Mouse (Mus musculus) brain, embryonic 18.5 days (tissue): ENCODE results near the gene Usp8.

Experiments
- DNase-seq: peaks from one replicate; pipeline ENCODE4 v3.0.0-alpha.2; 2012; ENCODE audit warnings: low read depth, low spot score

The Usp8 gene

DNA sequence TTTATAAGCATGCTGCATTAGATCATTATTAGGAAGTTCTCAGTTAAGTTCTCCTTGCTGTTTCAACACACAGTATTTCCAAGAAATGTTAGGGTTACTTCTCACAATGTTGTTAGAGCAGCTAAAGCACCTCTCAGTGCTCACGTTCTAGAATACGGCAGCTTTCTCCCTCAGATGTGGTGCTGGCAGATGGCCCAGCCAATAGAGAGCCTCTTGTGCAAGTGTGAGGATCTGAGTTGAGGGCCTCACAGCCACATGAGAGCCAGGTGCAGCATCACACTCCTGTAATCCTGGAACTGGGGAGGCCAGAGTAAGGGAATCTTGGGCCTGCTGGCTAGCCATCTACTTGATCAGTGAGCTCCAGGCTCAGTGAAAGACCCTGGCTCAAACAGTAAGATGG, 33.2 kb downstream of the Usp8 start:
- DNase-seq, result no peak

DNA sequence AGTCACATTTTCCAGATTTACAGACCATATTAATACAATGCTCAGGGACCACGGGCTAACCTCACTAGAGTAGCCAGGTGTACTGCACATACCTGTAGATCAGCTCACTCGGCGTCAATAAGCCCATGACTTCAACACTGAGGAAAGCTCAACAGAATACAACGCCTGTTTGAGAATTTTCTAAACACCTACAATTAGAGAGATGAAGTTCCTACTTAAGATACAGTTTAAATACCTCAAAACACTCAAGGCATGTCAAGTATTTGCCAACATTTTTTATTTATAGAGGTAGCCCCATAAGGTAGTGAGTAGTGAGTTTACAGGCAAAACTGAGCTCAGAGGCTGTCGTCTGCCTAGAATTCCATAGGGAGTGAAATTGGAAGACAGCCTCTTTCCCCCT, 36.3 kb downstream of the Usp8 start:
- DNase-seq, result no peak

DNA sequence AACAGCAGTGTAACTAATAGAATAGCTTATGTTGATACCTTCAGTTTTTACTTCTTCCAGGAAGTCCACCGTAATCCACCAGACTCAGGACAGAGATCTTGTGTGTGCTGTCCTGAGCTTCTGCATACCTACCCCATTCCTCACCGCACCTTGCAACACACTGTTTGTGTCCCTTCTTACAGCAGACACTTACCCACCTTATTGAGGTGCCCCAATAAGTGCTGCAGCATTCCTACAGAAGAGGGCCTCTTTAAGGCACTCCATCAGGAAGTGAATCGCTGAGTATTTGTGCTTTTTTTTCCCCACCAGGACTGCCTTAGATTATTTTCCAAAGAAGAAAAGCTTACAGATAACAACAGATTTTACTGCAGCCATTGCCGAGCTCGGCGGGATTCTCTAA, 48.5 kb downstream of the Usp8 start:
- no peak for DNase-seq

DNA sequence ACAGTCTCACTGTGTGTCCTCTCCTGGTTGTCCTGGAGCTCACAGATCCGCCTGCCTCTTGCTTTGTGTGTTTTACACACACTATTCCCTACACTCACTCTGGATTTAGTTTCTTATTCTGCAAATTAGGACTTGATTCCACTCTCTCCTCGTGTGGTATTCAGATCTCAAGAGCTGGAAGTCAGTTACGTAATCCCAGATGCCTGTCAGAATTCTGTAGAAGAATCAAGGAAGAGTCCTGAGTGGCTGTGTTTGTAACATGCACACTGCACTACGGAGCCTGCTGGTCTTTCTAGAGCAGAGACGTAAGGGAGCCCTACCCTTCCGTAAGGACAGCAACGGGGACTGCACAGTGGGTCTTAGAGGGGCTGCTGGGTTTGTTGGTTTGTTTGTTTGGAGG, 52.2 kb downstream of the Usp8 start:
- DNase-seq, result no peak

DNA sequence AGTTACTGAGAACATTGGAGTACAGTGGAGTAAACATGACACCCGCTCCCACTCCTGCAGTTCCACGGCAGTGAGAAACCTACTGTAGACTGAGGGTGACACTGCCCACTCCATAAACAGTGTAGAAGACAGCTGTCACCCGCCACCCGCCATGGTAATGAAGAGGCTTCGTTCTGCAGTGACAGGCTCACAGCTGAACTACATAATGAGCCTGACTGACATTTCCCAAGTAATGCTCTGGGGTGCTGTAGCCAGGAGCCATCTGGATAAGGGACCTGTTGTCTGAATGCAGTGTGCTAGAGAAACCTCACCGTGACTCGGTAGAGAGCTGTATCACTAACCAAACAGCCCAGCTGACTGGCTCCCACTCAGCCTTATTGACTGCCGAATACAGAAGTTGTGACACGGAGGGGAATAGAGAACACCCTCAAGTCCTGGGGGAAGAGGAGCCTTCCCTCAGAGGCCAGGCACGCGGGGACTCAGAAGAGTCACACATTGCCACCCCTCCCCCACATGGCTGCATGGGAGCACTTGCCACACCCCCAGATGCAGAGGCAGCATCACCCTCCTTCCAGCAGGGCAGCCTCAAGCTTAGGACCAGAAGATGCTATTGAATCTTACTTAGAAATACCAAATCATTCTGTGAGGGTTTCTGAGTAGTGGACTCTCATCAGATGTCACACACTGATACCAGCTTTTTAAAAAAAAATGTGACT, 58.9 kb downstream of the Usp8 start:
- peak; percentile 4 for DNase-seq

DNA sequence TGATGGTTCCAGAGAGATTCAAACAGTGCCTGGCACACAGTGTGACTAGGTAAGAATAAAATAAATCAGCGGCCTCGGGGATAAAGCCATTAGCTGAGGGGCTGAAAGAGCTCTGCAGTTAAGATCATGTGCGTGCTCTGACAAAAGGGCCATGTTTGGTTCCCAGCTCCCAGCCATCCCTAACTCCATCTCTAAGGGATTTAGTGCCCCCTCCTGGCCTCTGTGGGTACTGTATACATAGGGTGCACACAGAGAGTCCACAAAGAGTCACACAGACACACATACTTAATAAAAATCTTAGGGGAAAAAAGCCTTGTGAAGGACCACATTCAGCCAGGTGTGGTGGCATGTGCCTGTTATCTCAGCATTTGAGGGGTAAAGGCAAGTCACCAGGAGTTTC, 60.5 kb downstream of the Usp8 start:
- no peak for DNase-seq

DNA sequence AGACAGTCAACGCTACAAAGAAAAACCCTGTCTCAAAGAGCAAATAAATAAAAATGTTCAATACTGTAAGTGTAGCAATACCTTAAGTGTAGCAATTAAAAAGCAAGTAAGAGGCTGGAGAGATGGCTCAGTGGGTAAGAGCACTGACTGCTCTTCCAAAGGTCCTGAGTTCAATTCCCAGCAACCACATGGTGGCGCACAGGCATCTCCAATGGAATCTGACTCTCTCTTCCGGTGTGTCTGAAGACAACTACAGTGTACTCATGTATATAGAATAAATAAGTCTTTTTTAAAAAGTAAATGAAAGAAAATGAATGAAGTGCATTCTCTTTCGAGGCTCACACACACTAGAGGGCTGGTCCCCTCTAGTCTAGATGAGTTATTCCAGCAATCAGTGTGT, 61.1 kb downstream of the Usp8 start:
- no peak for DNase-seq

DNA sequence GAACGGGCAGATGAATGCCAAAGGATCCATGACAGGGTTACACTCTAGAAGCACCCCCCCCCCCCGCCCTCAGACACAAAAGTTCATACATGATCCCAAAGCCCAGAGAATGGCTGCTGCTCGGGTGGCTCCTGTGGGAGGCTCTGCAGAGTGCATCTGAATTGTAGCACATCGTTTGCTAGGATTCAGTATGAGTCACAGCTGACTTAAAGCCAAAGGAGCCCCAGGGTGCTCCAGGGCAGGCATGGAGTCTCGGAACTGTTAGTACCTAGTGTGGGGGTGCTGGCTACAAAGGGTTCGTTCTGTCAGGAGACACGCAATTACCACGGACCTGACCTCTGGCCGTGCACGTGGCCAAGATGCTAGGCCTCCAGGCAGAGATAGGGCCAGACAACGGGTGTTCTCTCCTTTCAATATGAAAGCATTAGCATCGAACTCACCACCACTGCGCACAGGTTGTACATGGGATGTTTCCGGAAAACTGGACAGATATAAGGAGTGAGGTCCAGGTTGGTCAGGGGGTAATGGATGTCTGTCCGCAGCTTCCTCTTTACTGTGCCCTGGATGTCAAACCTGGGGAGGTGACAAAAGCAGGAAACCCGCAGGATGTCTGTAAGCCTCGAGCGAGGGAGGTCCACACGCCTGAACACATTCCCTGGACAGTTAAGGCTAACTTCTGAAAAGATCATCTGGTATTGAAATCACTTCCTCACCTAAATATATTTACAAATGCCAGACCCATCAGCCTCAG, 62.5 kb downstream of the Usp8 start:
- no peak for DNase-seq

DNA sequence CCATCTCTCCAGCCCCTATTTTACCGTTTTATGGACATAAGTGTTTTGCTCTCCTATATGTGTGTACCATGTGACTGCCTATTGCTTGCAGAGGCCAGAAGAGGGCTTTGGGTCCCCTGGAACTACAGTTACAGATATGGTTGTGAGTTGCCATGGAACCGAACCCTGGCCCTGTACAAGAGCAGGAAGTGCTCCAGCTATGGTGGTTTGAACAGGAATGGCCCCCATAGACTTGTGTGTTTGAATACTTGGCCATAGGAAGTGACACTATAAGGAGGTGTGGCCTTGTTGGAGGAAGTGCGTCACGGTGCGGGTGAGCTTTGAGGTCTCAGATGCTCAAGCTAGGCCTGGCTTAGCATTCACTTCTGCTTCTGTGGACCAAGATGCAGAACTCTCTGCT, 65.1 kb downstream of the Usp8 start:
- no peak for DNase-seq

DNA sequence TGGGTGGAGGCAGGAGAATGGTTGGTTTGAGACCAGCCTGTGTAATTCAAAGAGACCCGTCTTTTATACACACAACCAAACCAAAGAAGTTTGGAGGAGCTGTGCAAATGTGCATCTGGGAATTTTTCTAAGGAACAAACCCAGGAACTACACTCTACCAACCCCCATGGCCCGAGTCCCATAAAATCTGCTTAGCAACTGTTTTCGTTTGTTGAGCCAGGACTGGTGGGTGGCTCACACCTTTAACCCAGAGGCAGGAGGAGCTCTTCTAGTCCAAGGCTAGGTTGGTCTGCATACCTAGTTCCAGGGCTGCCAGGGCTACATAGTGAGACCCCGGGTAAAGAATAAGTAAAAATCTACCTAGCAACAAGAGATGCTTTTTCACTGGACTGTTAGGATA, 68.8 kb downstream of the Usp8 start:
- DNase-seq, result no peak

DNA sequence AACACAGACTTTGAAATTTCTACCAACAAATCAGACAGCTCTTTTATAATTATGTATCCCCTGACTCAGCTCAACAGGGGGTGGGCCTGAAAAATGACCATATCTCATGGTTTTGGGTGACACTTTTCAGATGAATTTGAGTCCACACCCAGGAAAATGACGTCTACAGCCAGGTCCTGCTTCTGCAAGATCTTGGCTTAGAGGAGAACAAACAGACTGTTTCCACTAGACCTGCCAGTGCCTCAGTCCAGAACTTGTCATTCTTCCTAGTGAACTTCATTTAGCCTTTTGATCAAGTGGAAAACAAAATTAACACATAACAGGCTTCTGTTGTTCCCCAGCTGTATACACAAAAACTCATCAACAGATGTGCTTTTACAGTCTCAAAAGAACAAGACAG, 69.3 kb downstream of the Usp8 start:
- no peak for DNase-seq

DNA sequence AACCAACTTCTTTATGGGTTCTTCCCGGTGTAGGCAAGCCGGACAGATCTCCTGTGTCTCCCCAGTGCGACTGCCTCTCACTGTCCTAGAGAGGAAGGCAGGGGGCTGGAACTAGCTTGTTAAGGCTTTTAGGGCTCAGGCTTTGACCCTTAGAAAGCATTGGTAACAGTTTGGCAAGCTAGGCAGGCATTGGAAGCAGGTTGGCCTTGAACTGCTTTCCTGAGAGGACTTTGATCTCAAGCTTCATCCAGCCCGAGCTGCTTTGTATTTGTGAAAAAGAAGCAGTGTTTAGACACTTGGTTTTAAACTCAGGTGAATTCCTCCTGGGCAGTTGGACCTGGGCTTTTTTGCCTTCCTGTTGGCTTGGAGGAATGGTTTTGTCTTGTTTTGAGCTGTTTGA, 71.7 kb downstream of the Usp8 start:
- no peak for DNase-seq

DNA sequence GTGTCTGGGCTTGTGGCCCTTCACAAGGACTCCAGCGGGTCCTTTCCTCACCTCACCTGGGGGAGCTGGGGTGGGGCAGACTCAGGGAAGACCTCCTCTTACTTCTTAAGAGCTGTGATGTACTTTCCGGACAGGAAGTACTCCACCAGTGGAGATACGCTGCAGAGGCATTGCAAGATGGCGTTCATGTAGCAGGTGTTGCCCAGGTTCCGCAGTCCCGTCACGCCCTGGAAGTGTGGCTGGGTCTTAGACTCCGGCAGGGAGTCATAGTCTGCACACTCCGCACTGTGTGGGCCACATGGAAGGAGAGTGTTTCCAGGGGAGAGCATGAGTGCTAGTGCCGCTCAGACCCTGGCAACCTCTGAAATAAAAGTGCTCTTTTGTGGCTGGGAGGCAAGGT, 73.2 kb downstream of the Usp8 start:
- DNase-seq, result no peak

DNA sequence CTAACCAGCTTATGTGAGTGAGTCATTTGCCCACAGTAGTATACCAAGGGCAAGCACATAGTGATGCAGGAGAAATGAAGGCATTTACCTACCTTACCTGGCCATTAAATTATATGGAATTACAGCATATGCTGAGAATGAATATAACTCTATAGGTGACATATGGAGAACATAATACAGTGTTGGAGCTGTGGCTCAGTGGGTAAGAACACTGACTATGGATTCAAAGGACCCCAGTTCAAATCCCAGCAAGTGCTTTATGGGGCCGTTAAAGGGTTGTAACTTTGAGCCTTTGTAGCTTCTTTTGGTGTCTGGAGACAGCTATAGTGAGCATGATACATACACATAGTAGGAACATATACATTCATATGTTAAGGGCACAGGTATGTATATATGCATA, 74.3 kb downstream of the Usp8 start:
- no peak for DNase-seq

DNA sequence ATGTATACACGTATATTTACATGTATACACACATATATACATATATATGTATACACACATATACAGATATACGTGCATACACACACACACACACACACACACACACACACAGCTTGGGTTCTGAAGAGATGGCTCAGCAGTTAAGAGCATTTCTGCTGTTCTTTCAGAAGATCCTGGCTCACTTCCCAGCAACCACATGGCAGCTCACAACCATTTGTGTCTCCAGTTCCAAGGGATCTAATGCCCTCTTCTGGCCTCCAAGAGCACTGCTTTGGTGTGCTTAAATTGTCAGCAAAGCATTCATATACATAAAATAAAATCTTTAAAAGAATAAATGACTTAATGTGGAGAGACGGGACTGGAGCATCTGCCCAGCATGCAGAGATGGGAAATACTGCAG, 75.3 kb downstream of the Usp8 start:
- DNase-seq, result peak; percentile 66

DNA sequence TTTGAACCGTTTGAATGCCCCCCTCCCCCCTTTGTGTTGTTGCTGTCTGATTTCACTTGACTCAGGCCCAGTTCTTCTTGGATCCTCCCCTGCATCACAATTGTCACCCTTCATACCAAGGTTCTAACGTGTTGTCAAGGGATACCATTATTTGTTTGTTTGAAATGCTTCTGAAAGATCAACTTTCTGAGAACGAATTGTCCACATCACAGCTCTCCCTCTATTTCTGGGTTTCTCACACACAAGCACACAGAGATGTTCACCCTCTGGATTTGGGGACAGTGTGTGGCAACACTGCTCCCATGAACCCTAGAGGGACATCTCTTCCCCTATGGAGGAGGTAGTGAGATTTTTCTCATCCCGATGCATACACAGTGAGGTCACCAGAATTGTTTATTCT, 76.2 kb downstream of the Usp8 start, which contains the start of gene Usp50:
Gene Usp50 (minus strand): TSS at position 101 of the 400 bp plus-strand sequence.
- no peak for DNase-seq

DNA sequence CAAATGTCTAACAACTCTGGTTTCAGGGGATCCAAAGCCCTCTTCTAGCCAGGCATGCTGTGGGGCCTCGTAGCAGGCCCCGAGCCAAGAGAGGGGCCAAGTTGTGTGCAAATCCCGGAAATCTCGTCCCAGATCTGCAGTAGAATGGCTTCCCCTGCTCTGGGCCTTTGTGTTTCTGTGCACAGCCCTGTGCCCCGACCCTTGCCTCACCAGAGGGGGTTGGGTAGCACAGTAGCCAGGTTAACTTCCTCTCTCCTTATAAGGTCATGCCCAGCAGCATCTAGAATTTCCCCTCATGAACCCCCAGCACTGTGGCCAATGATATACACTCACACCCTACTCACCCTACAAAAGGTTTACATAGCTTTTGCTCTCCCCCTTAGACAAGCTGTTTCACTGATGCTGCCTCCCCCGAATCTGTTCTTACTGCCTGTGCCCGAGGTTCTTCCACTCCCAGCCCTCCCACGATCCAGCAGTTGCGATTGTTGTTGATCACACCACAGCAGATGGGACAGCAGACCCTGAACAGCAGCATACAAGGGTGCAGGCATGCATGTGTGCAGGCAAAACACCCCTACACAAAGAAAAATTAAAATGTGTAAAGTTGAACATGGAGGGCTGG, 80.7 kb downstream of the Usp8 start:
- DNase-seq, result no peak

DNA sequence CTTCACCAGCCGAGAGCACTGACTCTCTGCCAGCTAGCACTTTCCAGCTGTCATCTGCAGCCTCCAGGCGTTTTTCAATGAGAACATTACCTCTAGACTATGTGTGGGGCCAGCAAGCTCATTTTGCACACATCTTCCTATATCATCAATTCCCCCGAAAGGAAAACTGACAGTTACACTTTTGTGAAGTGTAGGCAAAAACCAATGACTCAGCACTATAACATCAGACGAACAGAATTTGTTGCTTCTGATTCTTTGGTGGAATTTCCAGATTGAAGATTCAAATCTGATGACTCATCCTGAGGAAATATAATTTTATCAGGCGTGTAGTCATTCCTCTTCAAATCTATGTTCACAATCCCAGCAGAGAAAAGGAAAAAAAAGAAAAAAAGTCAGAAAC, 85.5 kb downstream of the Usp8 start:
- DNase-seq, result no peak

DNA sequence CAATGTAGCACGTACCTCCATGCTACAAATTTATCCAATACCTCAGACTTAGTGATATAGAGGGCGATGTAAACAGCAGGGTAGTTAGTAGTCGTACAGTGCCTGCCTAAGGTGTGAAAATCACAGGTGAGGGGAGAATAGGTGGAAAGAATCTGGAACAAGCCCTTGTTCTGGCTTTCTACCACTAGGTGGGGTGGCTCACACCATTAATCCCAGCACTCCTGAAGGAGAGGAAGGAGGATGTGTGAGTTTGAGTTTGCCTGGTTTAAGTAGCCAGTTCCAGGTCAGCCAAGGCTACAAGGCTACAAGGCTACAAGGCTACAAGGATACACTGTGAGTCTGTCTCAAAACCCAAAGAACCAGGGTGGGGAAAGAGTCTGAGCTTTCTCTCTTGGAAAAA, 88.6 kb downstream of the Usp8 start:
- no peak for DNase-seq

DNA sequence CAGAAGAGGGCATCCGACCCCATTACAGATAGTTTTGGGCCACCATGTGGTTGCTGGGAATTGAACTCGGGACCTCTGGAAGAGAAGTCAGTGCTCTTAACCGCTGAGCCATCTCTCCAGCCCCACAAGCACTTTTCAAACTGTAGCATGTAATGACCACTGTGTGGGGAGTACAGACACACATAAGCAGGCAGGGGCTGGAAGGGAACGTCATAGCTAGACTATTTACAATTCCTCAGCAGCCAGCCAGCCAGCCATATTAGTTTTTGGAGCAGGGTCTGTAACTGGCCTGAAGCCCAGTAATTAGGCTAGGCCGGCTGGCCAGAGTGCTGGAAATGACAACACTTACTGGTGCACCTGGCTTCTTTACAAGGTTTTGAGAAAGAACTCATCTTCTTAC, 91.3 kb downstream of the Usp8 start:
- DNase-seq, result no peak

DNA sequence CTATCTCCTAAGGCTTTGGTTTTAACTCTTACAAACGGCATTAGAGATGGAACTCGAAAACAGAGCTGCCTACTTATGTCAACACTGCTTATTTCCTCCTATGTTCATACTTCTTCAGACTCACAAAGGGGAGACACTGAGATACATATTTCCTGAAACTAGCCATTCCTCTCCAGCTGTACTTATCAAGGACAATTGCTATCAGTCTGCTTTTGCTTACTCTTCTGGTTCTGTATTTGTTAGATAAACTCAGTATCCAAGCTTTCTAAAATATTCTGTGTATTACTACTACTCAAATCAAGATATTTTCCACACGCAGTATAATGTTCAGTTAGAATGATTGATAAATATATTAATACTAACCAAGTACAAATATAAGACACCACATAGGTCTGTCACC, 94.9 kb downstream of the Usp8 start:
- no peak for DNase-seq
